Mouse (Mus musculus): ENCODE measurements around the gene Cacng4. TPM values are rescaled to one million over a fixed set of nuclear protein-coding genes. Genes with fewer than 3 reads are reported as not detected.

The Cacng4 gene
- polyA plus RNA-seq, 1 experiment, result not detected

DNA sequence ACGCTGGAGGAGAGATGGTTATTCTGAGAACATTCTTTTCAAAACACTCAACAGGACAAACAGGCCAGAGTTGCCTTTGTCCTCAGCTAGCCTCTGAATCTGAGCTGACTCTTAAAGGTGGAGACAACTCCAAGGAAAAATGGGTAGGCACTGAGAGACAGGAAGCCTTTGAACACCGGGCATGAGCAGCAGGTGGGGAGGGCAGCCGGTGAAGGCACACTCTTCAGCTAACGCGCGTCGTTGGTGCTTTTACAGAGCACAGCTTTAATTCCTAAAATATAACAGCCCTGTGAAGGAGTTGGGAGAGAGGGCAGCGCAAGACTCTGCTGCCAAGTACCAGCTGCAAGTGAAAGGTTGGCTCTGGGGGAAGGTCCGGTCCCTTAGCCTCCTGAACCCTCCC is 5.0 kb upstream of the Cacng4 start:
- Histone ChIP-seq H3K4me1 (ENCODE audit: control insufficient read depth, insufficient read depth, low read length) (no peaks in the 10 kb centered on the region), H3K4me3 (replicated peaks; ENCODE audit: control insufficient read depth, low read depth, low read length) (no peak overlapping the region), H3K27ac (ENCODE audit: control insufficient read depth, insufficient read depth, low read depth, low read length, poor library complexity) (no peak overlapping the region)
- 24% methylated on average over 9 of the region's 9 CpGs for WGBS
- TF ChIP-seq POLR2A (IDR thresholded peaks at IDR 0.05; ENCODE audit: borderline replicate concordance, control insufficient read depth, low read depth, low read length) (no peak), CTCF (IDR thresholded peaks at IDR 0.05; ENCODE audit: control insufficient read depth, insufficient read depth, low read length) (no peak)

DNA sequence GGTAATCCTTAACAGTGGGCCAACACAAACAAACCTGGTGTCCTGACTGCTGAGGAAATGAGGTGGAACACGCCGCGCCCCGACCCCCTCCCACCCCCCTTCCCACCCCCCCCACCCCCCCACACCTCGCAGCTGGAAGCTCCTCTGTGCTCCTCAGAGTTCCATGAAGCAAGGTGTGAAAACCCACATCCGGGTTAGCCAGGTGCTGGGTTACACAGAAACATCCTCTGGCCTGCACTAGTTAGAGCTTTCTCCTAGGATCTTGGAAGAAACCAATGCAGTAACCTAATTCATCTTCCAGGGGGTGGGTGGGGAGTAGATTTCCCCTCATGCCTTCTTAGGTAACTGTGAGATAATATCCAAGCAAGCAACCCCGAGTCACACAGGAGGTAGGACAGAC is 2.0 kb upstream of the Cacng4 start:
- Histone ChIP-seq H3K4me3 (replicated peaks; ENCODE audit: control insufficient read depth, low read depth, low read length) (no peak overlapping the region), H3K4me1 (ENCODE audit: control insufficient read depth, insufficient read depth, low read length) (no peaks in the 10 kb centered on the region), H3K27ac (ENCODE audit: control insufficient read depth, insufficient read depth, low read depth, low read length, poor library complexity) (no peak overlapping the region)
- 15% methylated on average over 7 of the region's 7 CpGs for WGBS
- no peak for TF ChIP-seq CTCF (IDR thresholded peaks at IDR 0.05; ENCODE audit: control insufficient read depth, insufficient read depth, low read length)
- TF ChIP-seq POLR2A (IDR thresholded peaks at IDR 0.05; ENCODE audit: borderline replicate concordance, control insufficient read depth, low read depth, low read length), result no peak

DNA sequence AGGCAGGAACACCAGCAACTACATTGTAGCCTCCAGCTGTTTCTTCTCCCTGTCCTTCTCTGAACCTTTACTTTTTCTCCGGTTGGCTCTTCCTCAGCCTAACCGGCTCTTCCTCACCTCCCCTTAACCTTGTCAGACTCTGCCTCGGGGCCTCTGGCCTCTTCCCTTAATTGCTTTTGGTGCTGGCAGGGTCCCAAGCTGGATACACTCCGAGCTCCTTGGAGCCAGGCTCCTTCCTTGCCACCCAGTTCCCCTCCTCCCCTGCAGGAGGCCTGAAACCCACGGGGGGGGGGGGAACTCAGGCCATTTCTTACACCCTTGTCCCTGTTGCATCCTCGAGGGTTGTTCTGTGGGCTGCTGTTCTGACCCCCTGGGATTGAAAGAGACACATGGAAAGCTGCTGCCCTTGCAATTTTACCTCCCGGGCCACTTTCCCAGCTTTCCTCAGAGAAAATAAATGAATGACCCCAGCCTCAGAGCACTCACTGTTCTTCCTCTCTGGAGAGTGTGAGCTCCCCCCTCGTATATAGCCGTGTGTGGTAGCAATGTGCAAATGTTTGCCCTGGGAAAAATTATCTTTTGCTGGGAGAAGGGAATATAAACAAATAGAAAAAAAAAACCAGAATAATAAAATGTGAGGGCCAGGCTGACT is 1.2 kb upstream of the Cacng4 start:
- no peak overlapping the region for H3K4me3 ChIP-seq (replicated peaks; ENCODE audit: control insufficient read depth, low read depth, low read length)
- H3K4me1 ChIP-seq (ENCODE audit: control insufficient read depth, insufficient read depth, low read length), result no peaks in the 10 kb centered on the region
- no peak overlapping the region for H3K27ac ChIP-seq (ENCODE audit: control insufficient read depth, insufficient read depth, low read depth, low read length, poor library complexity)
- TF ChIP-seq POLR2A (IDR thresholded peaks at IDR 0.05; ENCODE audit: borderline replicate concordance, control insufficient read depth, low read depth, low read length) (no peak), CTCF (IDR thresholded peaks at IDR 0.05; ENCODE audit: control insufficient read depth, insufficient read depth, low read length) (no peak)
- WGBS, result 7% methylated on average over 9 of the region's 9 CpGs

DNA sequence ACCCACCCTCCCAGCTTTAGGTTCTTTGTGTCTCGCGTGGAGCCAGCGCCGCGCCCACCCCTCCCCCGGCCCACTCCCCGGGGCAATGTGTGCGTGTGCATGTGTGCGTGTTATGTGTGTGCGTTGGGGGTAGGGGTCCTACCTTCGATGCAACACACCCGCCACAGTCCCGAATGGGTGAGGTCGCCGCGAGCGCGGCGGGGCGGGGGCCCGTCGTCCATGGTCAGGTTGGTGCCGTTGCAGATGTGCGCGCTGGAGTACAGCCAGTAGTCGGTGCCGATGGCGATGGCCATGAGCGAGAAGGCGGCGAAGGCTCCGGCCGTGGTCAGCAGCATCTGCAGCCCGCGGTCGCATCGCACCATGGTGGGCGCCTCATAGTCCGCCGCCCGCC is 259 bp downstream of the Cacng4 start:
- WGBS, result 3% methylated on average over 36 of the region's 41 CpGs
- no peak overlapping the region for H3K4me3 ChIP-seq (replicated peaks; ENCODE audit: control insufficient read depth, low read depth, low read length)
- no peak overlapping the region for H3K27ac ChIP-seq (ENCODE audit: control insufficient read depth, insufficient read depth, low read depth, low read length, poor library complexity)
- TF ChIP-seq POLR2A (IDR thresholded peaks at IDR 0.05; ENCODE audit: borderline replicate concordance, control insufficient read depth, low read depth, low read length), result no peak
- no peak for TF ChIP-seq CTCF (IDR thresholded peaks at IDR 0.05; ENCODE audit: control insufficient read depth, insufficient read depth, low read length)
- H3K4me1 ChIP-seq (ENCODE audit: control insufficient read depth, insufficient read depth, low read length), result no peaks in the 10 kb centered on the region

DNA sequence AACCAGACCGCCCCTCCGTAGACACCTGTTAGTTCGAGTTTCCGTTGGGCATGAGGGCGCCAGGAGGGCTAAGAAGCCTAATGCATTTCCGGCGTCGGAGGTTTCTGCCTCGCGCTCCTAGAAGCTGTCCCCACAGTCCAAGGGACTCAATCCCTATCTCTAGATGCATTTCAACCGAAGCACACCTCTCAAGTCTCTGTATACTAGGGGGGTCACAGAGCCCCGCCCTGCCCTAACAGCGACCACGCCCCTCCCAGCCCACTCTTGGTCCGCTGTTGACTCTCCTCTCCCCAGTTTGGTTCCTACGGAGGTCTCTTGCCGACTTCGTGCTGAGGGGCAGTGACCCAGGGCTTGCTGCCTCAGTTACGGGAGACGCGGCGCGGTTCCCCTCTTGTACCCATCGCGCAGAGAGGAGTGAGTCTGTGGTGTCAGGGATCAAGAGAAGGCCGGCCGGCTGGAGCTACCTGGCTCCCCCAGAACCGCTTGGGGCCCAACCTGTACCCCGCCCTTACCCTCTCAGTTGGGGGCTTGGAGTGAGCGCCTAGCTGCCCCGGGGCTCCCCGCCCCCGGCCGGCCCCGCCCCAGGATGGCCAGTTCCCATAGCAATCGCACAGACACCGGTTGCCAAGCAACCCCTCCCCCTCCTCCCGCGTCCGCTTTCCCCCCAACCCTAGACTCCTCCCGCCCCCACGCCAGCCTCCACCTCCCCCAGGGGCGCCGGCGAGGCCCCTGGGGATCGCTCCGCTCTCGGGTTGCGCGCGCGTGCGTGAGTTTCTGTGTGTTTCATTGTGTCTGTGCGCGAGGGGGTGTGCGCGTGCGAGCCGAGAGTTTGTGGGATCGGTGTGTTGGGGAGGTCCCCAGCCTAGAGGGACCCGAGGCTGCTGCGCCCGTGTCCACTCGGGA is 906 bp downstream of the Cacng4 start:
- 3% methylated on average over 63 of the region's 64 CpGs for WGBS
- H3K4me3 ChIP-seq (replicated peaks; ENCODE audit: control insufficient read depth, low read depth, low read length), result no peak overlapping the region

DNA sequence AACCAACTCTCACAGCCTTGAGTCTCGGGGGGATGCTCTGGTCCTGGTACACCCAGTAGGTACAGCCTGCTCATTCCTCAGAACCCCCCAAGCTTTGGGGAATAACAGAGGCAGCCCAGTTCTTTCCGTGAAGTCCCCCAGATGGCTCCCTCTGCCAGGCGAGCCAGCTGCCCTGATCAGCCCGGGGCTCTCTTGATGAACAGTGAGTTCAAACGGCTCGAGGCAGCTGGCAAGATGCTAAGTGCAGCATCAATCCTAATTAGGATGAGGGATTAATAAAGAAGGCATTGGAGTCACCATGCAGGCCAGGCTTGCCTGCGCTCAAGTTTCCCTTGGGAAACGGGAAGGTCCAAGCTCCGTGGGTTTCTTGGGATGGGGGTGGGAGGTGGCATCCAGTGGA is 2.2 kb downstream of the Cacng4 start:
- Histone ChIP-seq H3K27ac (ENCODE audit: control insufficient read depth, insufficient read depth, low read depth, low read length, poor library complexity) (no peak overlapping the region), H3K4me3 (replicated peaks; ENCODE audit: control insufficient read depth, low read depth, low read length) (no peak overlapping the region), H3K4me1 (ENCODE audit: control insufficient read depth, insufficient read depth, low read length) (no peaks in the 10 kb centered on the region)
- TF ChIP-seq CTCF (IDR thresholded peaks at IDR 0.05; ENCODE audit: control insufficient read depth, insufficient read depth, low read length) (no peak), POLR2A (IDR thresholded peaks at IDR 0.05; ENCODE audit: borderline replicate concordance, control insufficient read depth, low read depth, low read length) (no peak)
- 33% methylated on average over 9 of the region's 9 CpGs for WGBS

More for the DNA sequence above, 906 bp downstream of the Cacng4 start:
- Histone ChIP-seq H3K4me1 (ENCODE audit: control insufficient read depth, insufficient read depth, low read length) (no peaks in the 10 kb centered on the region), H3K27ac (ENCODE audit: control insufficient read depth, insufficient read depth, low read depth, low read length, poor library complexity) (no peak overlapping the region)
- TF ChIP-seq CTCF (IDR thresholded peaks at IDR 0.05; ENCODE audit: control insufficient read depth, insufficient read depth, low read length) (no peak), POLR2A (IDR thresholded peaks at IDR 0.05; ENCODE audit: borderline replicate concordance, control insufficient read depth, low read depth, low read length) (no peak)

DNA sequence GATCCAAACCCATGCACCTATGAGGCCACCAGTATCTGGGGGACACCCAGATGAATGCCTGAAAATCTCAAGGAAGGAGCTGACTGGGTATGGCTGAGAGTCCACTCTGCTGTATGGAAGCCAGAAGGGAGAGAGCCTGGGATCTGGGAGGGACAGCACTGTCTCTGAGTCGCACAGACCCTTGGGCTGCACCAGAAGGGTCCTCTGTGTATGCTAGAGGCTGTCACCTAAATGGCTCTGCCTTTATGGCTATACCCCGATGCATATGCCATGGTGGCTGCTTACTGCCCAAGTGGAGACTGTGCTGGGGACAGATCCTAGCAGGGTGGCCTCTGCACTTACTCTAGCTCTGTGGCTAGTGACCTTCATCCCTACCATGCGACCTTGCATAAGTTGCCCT is 8.6 kb downstream of the Cacng4 start:
- WGBS, result 60% methylated on average over 3 of the region's 3 CpGs
- Histone ChIP-seq H3K4me1 (ENCODE audit: control insufficient read depth, insufficient read depth, low read length) (no peaks in the 10 kb centered on the region), H3K27ac (ENCODE audit: control insufficient read depth, insufficient read depth, low read depth, low read length, poor library complexity) (no peak overlapping the region), H3K4me3 (replicated peaks; ENCODE audit: control insufficient read depth, low read depth, low read length) (no peak overlapping the region)
- TF ChIP-seq CTCF (IDR thresholded peaks at IDR 0.05; ENCODE audit: control insufficient read depth, insufficient read depth, low read length) (no peak), POLR2A (IDR thresholded peaks at IDR 0.05; ENCODE audit: borderline replicate concordance, control insufficient read depth, low read depth, low read length) (no peak)

DNA sequence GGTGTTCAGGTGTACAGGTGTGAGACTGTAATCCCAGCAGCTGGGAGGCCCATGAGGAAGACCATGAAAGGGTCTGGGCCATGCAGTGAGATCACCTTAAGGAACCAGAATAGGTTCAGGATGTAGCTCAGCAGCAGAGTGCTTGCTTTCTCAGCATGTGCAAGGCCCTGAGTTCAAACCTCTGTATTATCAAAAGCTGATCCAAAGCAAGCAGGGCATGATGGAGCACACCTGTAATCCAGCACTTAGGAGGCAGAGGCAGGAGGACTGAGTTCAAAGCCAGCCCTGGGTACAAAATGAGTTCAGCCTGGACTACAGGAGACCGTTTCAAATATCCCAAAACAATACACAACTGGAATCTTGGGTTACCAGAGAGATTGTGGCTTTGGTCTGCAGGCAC is 9.1 kb downstream of the Cacng4 start:
- 78% methylated on average over 1 of the region's 1 CpGs for WGBS
- Histone ChIP-seq H3K27ac (ENCODE audit: control insufficient read depth, insufficient read depth, low read depth, low read length, poor library complexity) (no peak overlapping the region), H3K4me3 (replicated peaks; ENCODE audit: control insufficient read depth, low read depth, low read length) (no peak overlapping the region), H3K4me1 (ENCODE audit: control insufficient read depth, insufficient read depth, low read length) (no peaks in the 10 kb centered on the region)
- TF ChIP-seq CTCF (IDR thresholded peaks at IDR 0.05; ENCODE audit: control insufficient read depth, insufficient read depth, low read length), result no peak
- TF ChIP-seq POLR2A (IDR thresholded peaks at IDR 0.05; ENCODE audit: borderline replicate concordance, control insufficient read depth, low read depth, low read length), result no peak
